ENCODE assay signal across 27 mouse cellular contexts in the genomic region with DNA sequence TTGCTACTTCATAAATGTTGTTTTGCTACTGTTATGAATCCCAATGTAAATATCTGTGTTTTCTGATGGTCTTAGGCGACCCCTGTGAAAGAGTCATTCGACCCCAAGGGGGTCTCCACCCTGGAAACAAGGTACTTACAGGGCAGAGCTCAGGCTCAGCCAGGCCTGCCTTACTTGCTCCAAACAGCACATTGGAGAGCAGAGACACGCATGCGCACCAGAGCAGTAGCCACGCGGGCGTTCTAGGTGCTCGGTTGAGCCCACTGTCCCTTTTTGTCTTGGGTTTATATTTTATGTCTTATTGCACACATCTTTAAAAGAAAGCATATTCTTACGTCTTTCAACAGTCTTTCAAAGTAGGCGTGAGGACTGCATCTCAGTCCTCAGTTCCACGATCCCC. TPM values are rescaled to one million over a fixed set of nuclear protein-coding genes. Genes with fewer than 3 reads are reported as not detected.
A peak's percentile ranks its signal among the peaks of the same experiment; 100 is the strongest.
DNase-seq lines count a peak whose midpoint lies in the region; ATAC-seq and TF ChIP-seq lines count a peak whose summit lies in the region.
"Had no signal": no experiment of that assay in that cellular context is flagged by ENCODE, and none has a peak within 500 bp of the region (broad histone marks: within the 10 kb centered on the region; RNA-seq: fewer than 3 reads in every experiment).

No protein-coding gene starts in this region.

- H3K27ac ChIP-seq in left cerebral cortex, adult 2 months = peak overlapping the region; percentile 4; the same call in 1 of the 2 replicates
- peak overlapping the region; percentile 94 for H3K27ac ChIP-seq in MEL (ENCODE audit: control insufficient read depth, low read depth, low read length)
- H3K27ac ChIP-seq in bone marrow macrophage, adult 2 months (ENCODE audit: insufficient read depth, low read depth, low read length) = peak overlapping the region; percentile 76
- peak overlapping the region; percentile 99 for H3K27ac ChIP-seq in liver, embryonic 16.5 days (ENCODE audit: low read length)
- no peak overlapping the region for H3K27ac ChIP-seq in kidney, adult 2 months (ENCODE audit: insufficient read depth, low read depth, low read length)
- no peak overlapping the region for H3K27ac ChIP-seq in lung, postnatal 0 days (ENCODE audit: low read length)
- H3K27ac ChIP-seq: embryonic facial prominence, embryonic 10.5 days; embryonic facial prominence, embryonic 15.5 days; forebrain, embryonic 12.5 days; hindbrain, embryonic 12.5 days; hindbrain, postnatal 0 days; intestine, embryonic 15.5 days; limb, embryonic 13.5 days; midbrain, embryonic 13.5 days; neural tube, embryonic 13.5 days; stomach, embryonic 15.5 days had no signal

- intact Hi-C loops in left cerebral cortex, adult 2 months (cut with DNase I) = no loop called here
- intact Hi-C loops in heart, postnatal 36 days (cut with DNase I) = no loop called here

- no peaks in the 10 kb centered on the region for H3K9me3 ChIP-seq in MEL (replicated peaks; ENCODE audit: insufficient read depth, low read length)
- H3K9me3 ChIP-seq in liver, embryonic 16.5 days (replicated peaks; ENCODE audit: control insufficient read depth, low read length) = no peaks in the 10 kb centered on the region
- no peaks in the 10 kb centered on the region for H3K9me3 ChIP-seq in lung, postnatal 0 days (ENCODE audit: low read length)
- H3K9me3 ChIP-seq: embryonic facial prominence, embryonic 10.5 days; embryonic facial prominence, embryonic 15.5 days; forebrain, embryonic 12.5 days; hindbrain, embryonic 12.5 days; intestine, embryonic 15.5 days; limb, embryonic 13.5 days; midbrain, embryonic 13.5 days; neural tube, embryonic 13.5 days; stomach, embryonic 15.5 days had no signal

- no peak overlapping the region for H3K4me2 ChIP-seq in liver, embryonic 16.5 days (ENCODE audit: low read depth, low read length)
- no peak overlapping the region for H3K4me2 ChIP-seq in lung, postnatal 0 days (replicated peaks; ENCODE audit: low read depth, low read length)
- H3K4me2 ChIP-seq: embryonic facial prominence, embryonic 15.5 days; forebrain, embryonic 12.5 days; hindbrain, embryonic 12.5 days; intestine, embryonic 15.5 days; limb, embryonic 13.5 days; lung, embryonic 14.5 days; midbrain, embryonic 13.5 days; neural tube, embryonic 13.5 days; stomach, embryonic 15.5 days had no signal

- H3K36me3 ChIP-seq in MEL (ENCODE audit: control insufficient read depth in 1 of 2, insufficient read depth in 2 of 2, low read length in 2 of 2) = peaks cover 0 to 48% of the 10 kb centered on the region in 2 experiments; a peak in 2 of 4 replicates
- H3K36me3 ChIP-seq in liver, embryonic 16.5 days (ENCODE audit: control insufficient read depth, insufficient read depth) = no peaks in the 10 kb centered on the region
- no peaks in the 10 kb centered on the region for H3K36me3 ChIP-seq in kidney, adult 2 months (ENCODE audit: control insufficient read depth, insufficient read depth, low read length)
- H3K36me3 ChIP-seq in lung, postnatal 0 days (ENCODE audit: insufficient read depth, low read length) = no peaks in the 10 kb centered on the region
- H3K36me3 ChIP-seq: embryonic facial prominence, embryonic 10.5 days; embryonic facial prominence, embryonic 15.5 days; forebrain, embryonic 12.5 days; hindbrain, embryonic 12.5 days; intestine, embryonic 15.5 days; limb, embryonic 13.5 days; midbrain, embryonic 13.5 days; neural tube, embryonic 13.5 days; stomach, embryonic 15.5 days had no signal

- peaks cover 17 to 41% of the 10 kb centered on the region in 2 experiments for H3K4me1 ChIP-seq in MEL (ENCODE audit: control insufficient read depth in 1 of 2, insufficient read depth in 2 of 2, low read length in 2 of 2)
- H3K4me1 ChIP-seq in bone marrow macrophage, adult 2 months (ENCODE audit: control insufficient read depth, insufficient read depth, low read length) = peaks cover 85% of the 10 kb centered on the region
- H3K4me1 ChIP-seq in liver, embryonic 16.5 days (ENCODE audit: control insufficient read depth, low read depth, low read length) = peaks cover 85% of the 10 kb centered on the region
- peaks cover 32% of the 10 kb centered on the region for H3K4me1 ChIP-seq in kidney, adult 2 months (ENCODE audit: control insufficient read depth, insufficient read depth, low read length)
- 0 out of 2 replicates have a peak, but pooled peaks cover 2% of the 10 kb centered on the region for H3K4me1 ChIP-seq in lung, postnatal 0 days (ENCODE audit: insufficient read depth, low read depth, low read length)

- TF ChIP-seq RAD21 in MEL (IDR thresholded peaks at IDR 0.05; ENCODE audit: low read depth, low read length) = no peak

- peaks cover 13% of the 10 kb centered on the region; the same call in 1 of the 2 replicates for H3K79me2 ChIP-seq in MEL (ENCODE audit: control insufficient read depth, insufficient read depth, low read length, poor library complexity)

- H3K27me3 ChIP-seq in MEL (ENCODE audit: control insufficient read depth in 1 of 2, insufficient read depth in 2 of 2, low read length in 2 of 2) = no peaks in the 10 kb centered on the region
- no peaks in the 10 kb centered on the region for H3K27me3 ChIP-seq in liver, embryonic 16.5 days (ENCODE audit: control insufficient read depth, insufficient read depth, low read depth, low read length)
- H3K27me3 ChIP-seq in kidney, adult 2 months (replicated peaks; ENCODE audit: control insufficient read depth, insufficient read depth, low read length) = no peaks in the 10 kb centered on the region
- no peaks in the 10 kb centered on the region for H3K27me3 ChIP-seq in lung, postnatal 0 days (replicated peaks; ENCODE audit: insufficient read depth, low read length)
- H3K27me3 ChIP-seq: embryonic facial prominence, embryonic 15.5 days; forebrain, embryonic 12.5 days; hindbrain, embryonic 12.5 days; intestine, embryonic 15.5 days; midbrain, embryonic 13.5 days; neural tube, embryonic 13.5 days; stomach, embryonic 15.5 days had no signal

- ATAC-seq in liver, embryonic 16.5 days (ENCODE audit: low read depth) = no peak
- ATAC-seq in lung, postnatal 0 days = no peak
- ATAC-seq: hindbrain, postnatal 0 days; intestine, embryonic 15.5 days; midbrain, embryonic 13.5 days had no signal

- DNase-seq in left cerebral cortex, adult 2 months (ENCODE audit: extremely low spot score in 1 of 2, low spot score in 2 of 2) = no peak
- no peak for DNase-seq in left cerebral cortex, adult 8-10 months (ENCODE audit: low spot score in 2 of 2)
- no peak for DNase-seq in MEL (ENCODE audit: low read depth, low spot score)
- DNase-seq in heart, postnatal 36 days = no peak
- no peak for DNase-seq in kidney, adult 2 months
- DNase-seq in lung, postnatal 0 days (ENCODE audit: low spot score) = no peak
- DNase-seq: adrenal gland, adult 8-10 months; cerebellum, adult 11-12 months; cerebellum, postnatal 10 days; gastrocnemius, postnatal 10 days; kidney, adult 9 months; kidney, postnatal 10 days; layer of hippocampus, adult 9-11 months; lung, embryonic 14.5 days; thymus, postnatal 25 days had no signal

- no peak overlapping the region for H3K9ac ChIP-seq in MEL (ENCODE audit: control insufficient read depth, low read depth, low read length, poor library complexity, severe bottlenecking)
- H3K9ac ChIP-seq in liver, embryonic 16.5 days (ENCODE audit: low read depth, low read length) = no peak overlapping the region
- H3K9ac ChIP-seq in lung, postnatal 0 days (replicated peaks; ENCODE audit: low read depth) = no peak overlapping the region
- H3K9ac ChIP-seq: embryonic facial prominence, embryonic 15.5 days; forebrain, embryonic 12.5 days; hindbrain, embryonic 12.5 days; intestine, embryonic 15.5 days; limb, embryonic 13.5 days; lung, embryonic 14.5 days; midbrain, embryonic 13.5 days; neural tube, embryonic 13.5 days; stomach, embryonic 15.5 days had no signal

- no peak overlapping the region for H3K4me3 ChIP-seq in left cerebral cortex, adult 2 months
- no peak overlapping the region for H3K4me3 ChIP-seq in MEL (ENCODE audit: control insufficient read depth in 1 of 2, insufficient read depth in 1 of 2, low read depth in 2 of 2, low read length in 2 of 2)
- H3K4me3 ChIP-seq in bone marrow macrophage, adult 2 months (ENCODE audit: insufficient read depth, low read length) = no peak overlapping the region
- H3K4me3 ChIP-seq in liver, embryonic 16.5 days (ENCODE audit: low read depth, low read length) = no peak overlapping the region
- no peak overlapping the region for H3K4me3 ChIP-seq in kidney, adult 2 months (ENCODE audit: insufficient read depth, low read depth, low read length)
- H3K4me3 ChIP-seq in lung, postnatal 0 days (ENCODE audit: low read depth, low read length) = no peak overlapping the region
- H3K4me3 ChIP-seq: embryonic facial prominence, embryonic 10.5 days; embryonic facial prominence, embryonic 15.5 days; forebrain, embryonic 12.5 days; hindbrain, embryonic 12.5 days; intestine, embryonic 15.5 days; limb, embryonic 13.5 days; midbrain, embryonic 13.5 days; neural tube, embryonic 13.5 days; stomach, embryonic 15.5 days had no signal

- TF ChIP-seq CTCF in left cerebral cortex, adult 2 months (IDR thresholded peaks at IDR 0.05) = no peak
- TF ChIP-seq CTCF in MEL (IDR thresholded peaks at IDR 0.05 in 2 of 3, conservative IDR thresholded peaks at IDR 0.05 in 1 of 3; ENCODE audit: control insufficient read depth in 1 of 3, insufficient read depth in 1 of 3, low read depth in 2 of 3, low read length in 3 of 3, poor library complexity in 1 of 3, severe bottlenecking in 1 of 3) = no peak
- TF ChIP-seq CTCF in bone marrow macrophage, adult 2 months (IDR thresholded peaks at IDR 0.05; ENCODE audit: low read depth, low read length) = no peak
- TF ChIP-seq CTCF in kidney, adult 2 months (conservative IDR thresholded peaks at IDR 0.05; ENCODE audit: insufficient read depth, insufficient read length, low read depth, low read length) = no peak
- TF ChIP-seq CTCF in lung, postnatal 0 days (IDR thresholded peaks at IDR 0.05) = no peak

- 83% methylated on average over 11 of the region's 11 CpGs for WGBS in liver, embryonic 16.5 days (ENCODE audit: insufficient replicate concordance)
- 88% methylated on average over 11 of the region's 11 CpGs for WGBS in kidney, adult 2 months
- 86% methylated on average over 11 of the region's 11 CpGs for WGBS in lung, postnatal 0 days

- TF ChIP-seq POLR2A in MEL (IDR thresholded peaks at IDR 0.05; ENCODE audit: control insufficient read depth in 1 of 2, insufficient read depth in 1 of 2, low read depth in 1 of 2, low read length in 2 of 2, poor library complexity in 1 of 2) = no peak
- TF ChIP-seq POLR2A in bone marrow macrophage, adult 2 months (IDR thresholded peaks at IDR 0.05; ENCODE audit: borderline replicate concordance, low read depth, low read length) = no peak
- no peak for TF ChIP-seq POLR2A in kidney, adult 2 months (IDR thresholded peaks at IDR 0.05; ENCODE audit: low read depth, low read length)

- no peak for TF ChIP-seq EP300 in MEL (IDR thresholded peaks at IDR 0.05; ENCODE audit: low read depth in 1 of 2, low read length in 2 of 2)
- no peak for TF ChIP-seq EP300 in lung, postnatal 0 days (IDR thresholded peaks at IDR 0.05)

RNA-seq across cellular contexts. Expression of a gene that starts 22.1 kb away (rescaled TPM):
- total RNA-seq in left cerebral cortex, adult 2 months (2021) = 100 to 1,000 TPM; 114 to 117 TPM
- total RNA-seq in left cerebral cortex, adult 8-10 months (2022) = 100 to 1,000 TPM in 1 of 4 experiments, 10 to 100 TPM in 3; 90.8 to 104 (median 95.0) TPM
- total RNA-seq in MEL (2012; rRNA removed) = 10.0 and 10.2 TPM in 2 replicates
- 1 to 10 TPM in 1 of 2 experiments, not detected in 1; 6.4 TPM for polyA plus RNA-seq in MEL (2012; ENCODE audit: insufficient read depth in 1 of 2, insufficient read length in 2 of 2, low read depth in 1 of 2, low replicate concordance in 2 of 2, missing spikeins in 1 of 2)
- polyA plus RNA-seq in bone marrow macrophage, adult 2 months (2012; ENCODE audit: insufficient read depth, insufficient read length, missing spikeins) = 204 and 241 TPM in 2 replicates
- polyA plus RNA-seq in liver, embryonic 16.5 days (2015; fragmentation: Nextera tagmentation; extraction: Ambion mirVana) = 2.1 and 2.2 TPM in 2 replicates
- total RNA-seq in heart, postnatal 36 days (2021) = 10 to 100 TPM in 1 of 2 experiments, 1 to 10 TPM in 1; 8.3 to 10.5 TPM
- polyA plus RNA-seq in kidney, adult 2 months (2012; rRNA removed) = 18.9 and 23.2 TPM in 2 replicates
- polyA plus RNA-seq in lung, postnatal 0 days (2015; fragmentation: Nextera tagmentation; extraction: Ambion mirVana) = 4.2 TPM in 2 replicates

Comparison
In these comparisons a context has a peak if more than half of its experiments do, and no peak if none do; other contexts are left out.
1. H3K27ac ChIP-seq: peak in left cerebral cortex, adult 2 months (single experiment), MEL (single experiment), bone marrow macrophage, adult 2 months (single experiment) and liver, embryonic 16.5 days (single experiment); none in kidney, adult 2 months (single experiment) and lung, postnatal 0 days (single experiment).